Mouse (Mus musculus) lung, embryonic 15.5 days (tissue): ENCODE data around the gene Slc47a1. TPM values are rescaled to one million over a fixed set of nuclear protein-coding genes. Genes with fewer than 3 reads are reported as not detected.

Experiments used
- ATAC-seq: fragments of 200-750 bp; cut with Nextera tagmentation; 2 replicates; pipeline ENCODE4 v1.8.0; 2017; ENCODE audit warnings: moderate number of reproducible peaks, borderline replicate concordance; ENCODE audit not compliant: low FRiP score, low TSS enrichment; ENCODE audit errors: extremely low read depth
- H3K27ac ChIP-seq: fragments of 300-500 bp; sonication (generic); 2 replicates; pipeline ENCODE4 v1.5.1; 2015; ENCODE audit warnings: moderate library complexity, mild to moderate bottlenecking, inconsistent platforms
- H3K27me3 ChIP-seq: fragments of 300-500 bp; sonication (generic); 2 replicates; pipeline ENCODE4 v1.6.1; 2015; ENCODE audit warnings: inconsistent platforms
- H3K36me3 ChIP-seq: fragments of 300-500 bp; sonication (generic); 2 replicates; pipeline ENCODE4 v1.6.1; 2015; ENCODE audit warnings: inconsistent platforms
- H3K4me1 ChIP-seq: fragments of 300-500 bp; sonication (generic); 2 replicates; pipeline ENCODE4 v1.6.1; 2015; ENCODE audit warnings: inconsistent platforms
- H3K4me2 ChIP-seq: fragments of 300-500 bp; sonication (generic); 2 replicates; pipeline ENCODE4 v1.6.1; 2015; ENCODE audit warnings: inconsistent platforms, mild to moderate bottlenecking, moderate library complexity
- H3K4me3 ChIP-seq: fragments of 300-500 bp; sonication (generic); 2 replicates; pipeline ENCODE4 v1.5.1; 2015; ENCODE audit warnings: mild to moderate bottlenecking, inconsistent platforms
- H3K9ac ChIP-seq: fragments of 300-500 bp; sonication (generic); 2 replicates; pipeline ENCODE4 v1.6.1; 2015; ENCODE audit warnings: inconsistent platforms
- H3K9me3 ChIP-seq: fragments of 300-500 bp; sonication (generic); 2 replicates; pipeline ENCODE4 v1.6.1; 2016; ENCODE audit warnings: inconsistent platforms
- WGBS: fragments of 180-500 bp; shearing (Covaris S2); methylation state at CpG from one replicate; pipeline ENCODE4 v1.1.7; 2015; 5-methylcytosine and 5-hydroxymethylcytosine counted together
- polyA plus RNA-seq: library from polyadenylated mRNA; unstranded; fragments of >200 nt; fragmentation: Nextera tagmentation; extraction: Ambion mirVana; gene quantifications from 2 replicates; pipeline ENCODE4 v1.2.1, GENCODE M21; 2015

Slc47a1 gene
- polyA plus RNA-seq, 1 experiment from 2014 or later = 4.4 TPM

DNA sequence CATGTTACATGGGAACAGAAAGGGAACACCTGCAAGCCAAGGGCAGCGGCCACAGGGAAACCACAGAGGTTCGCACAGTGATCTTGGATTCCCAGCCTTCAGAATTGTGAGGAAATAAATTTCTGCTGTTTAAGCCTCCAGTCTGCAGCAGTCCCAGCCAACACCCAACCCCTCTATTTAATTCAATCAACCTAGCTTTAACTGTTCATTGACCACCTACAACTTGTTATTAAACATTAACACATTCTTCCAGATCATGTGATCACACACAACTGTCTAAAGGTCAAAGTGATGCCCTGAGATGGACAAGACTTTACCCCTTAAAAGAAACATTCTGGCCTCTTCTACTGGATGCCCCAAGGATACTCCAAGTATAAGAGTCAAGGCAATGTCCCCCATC lies 9.5 kb downstream of the Slc47a1 start:
- Histone ChIP-seq H3K4me3 (no peak overlapping the region), H3K4me1 (peaks cover 11% of the 10 kb centered on the region), H3K36me3 (no peaks in the 10 kb centered on the region), H3K27me3 (no peaks in the 10 kb centered on the region), H3K4me2 (no peak overlapping the region), H3K27ac (no peak overlapping the region), H3K9me3 (no peaks in the 10 kb centered on the region), H3K9ac (no peak overlapping the region)
- 96% methylated on average over 2 of the region's 2 CpGs for WGBS
- ATAC-seq = no peak

DNA sequence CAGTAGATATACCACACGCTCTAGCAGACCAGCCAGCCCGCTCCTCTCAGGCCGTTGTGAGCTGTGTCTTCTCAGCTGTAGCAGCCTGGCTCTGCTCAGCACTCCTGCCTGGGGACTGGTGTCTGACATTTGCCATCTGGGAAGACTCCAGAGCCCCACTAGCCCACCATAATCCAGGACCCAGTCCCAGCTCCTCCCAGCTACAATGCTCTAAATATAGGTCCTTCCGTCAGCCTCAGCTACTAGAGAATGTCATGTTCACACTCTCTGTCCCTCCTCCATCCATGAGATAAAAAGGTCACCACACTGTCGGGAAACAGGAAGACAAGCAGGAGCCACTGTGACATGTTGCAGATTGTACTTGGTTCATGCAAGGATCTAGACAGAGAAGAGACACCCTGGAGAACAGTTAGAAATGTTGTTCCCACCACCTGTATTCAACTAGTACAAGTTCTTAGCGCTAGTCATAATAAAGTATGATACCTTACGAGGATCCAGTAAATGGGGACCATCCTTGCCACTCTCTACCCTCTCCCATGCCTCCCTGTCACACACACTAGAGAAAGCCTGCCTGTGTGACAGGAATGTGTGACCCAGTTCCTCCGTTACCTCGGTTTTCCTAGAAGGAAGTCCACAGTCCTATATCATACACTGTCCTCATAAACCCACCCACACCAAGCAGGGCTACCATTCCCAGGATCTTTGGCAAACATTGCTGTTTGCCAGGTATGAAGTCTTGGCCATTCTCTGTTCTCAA lies 11.4 kb downstream of the Slc47a1 start:
- 41% methylated on average over 9 of the region's 9 CpGs for WGBS
- Histone ChIP-seq H3K9ac (no peak overlapping the region), H3K4me1 (peaks cover 11% of the 10 kb centered on the region), H3K27me3 (no peaks in the 10 kb centered on the region), H3K4me2 (0 out of 2 replicates have a peak overlapping the region, but pooled peaks have one; percentile 0), H3K27ac (peak overlapping the region; percentile 84), H3K4me3 (no peak overlapping the region), H3K36me3 (no peaks in the 10 kb centered on the region), H3K9me3 (no peaks in the 10 kb centered on the region)
- peak; percentile 93 for ATAC-seq

DNA sequence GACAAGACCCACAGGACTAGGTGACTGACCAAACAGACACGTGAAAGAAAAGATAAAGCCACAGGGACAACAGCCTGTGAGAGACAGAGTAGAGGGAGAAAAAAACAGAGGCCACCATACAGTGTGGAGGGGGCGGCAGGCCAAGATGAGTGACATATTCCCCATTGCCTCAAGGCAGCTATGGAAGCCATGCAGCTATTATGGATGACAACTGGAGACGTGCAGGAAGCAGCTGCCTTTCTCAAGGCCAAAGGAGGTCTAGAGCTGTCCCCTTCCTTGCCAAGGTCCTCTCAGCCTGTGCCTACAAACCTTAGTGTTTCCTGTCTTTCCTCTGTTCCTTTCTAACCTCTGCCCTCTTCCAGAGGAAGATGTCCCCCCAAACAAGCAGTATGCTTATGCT lies 12.2 kb downstream of the Slc47a1 start:
- Histone ChIP-seq H3K4me3 (no peak overlapping the region), H3K9me3 (no peaks in the 10 kb centered on the region), H3K4me1 (peaks cover 11% of the 10 kb centered on the region), H3K36me3 (no peaks in the 10 kb centered on the region), H3K9ac (no peak overlapping the region), H3K4me2 (0 out of 2 replicates have a peak overlapping the region, but pooled peaks have one; percentile 0), H3K27ac (peak overlapping the region; percentile 84), H3K27me3 (no peaks in the 10 kb centered on the region)
- 29% methylated on average over 3 of the region's 3 CpGs for WGBS
- ATAC-seq = peak; percentile 74

DNA sequence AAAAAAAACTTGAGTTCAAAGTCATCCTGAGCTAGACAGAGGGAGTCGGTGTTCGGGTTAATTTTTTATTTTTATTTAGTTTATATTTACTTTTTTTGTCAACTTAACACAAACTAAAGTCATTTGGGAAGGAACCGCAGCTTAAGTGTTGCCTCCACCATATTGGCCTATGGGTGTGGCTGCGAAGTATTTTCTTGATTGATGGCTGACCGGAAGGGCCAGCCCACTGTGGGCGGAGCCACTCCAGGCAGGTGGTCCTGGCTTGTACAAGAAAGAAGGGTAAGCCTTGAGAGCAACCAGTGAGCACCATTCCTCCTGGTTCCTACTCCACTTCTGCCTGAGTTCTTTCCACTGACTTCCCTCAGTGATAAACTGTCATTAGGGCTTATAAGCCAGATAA lies 14.0 kb downstream of the Slc47a1 start:
- Histone ChIP-seq H3K4me3 (no peak overlapping the region), H3K9ac (no peak overlapping the region), H3K4me1 (peaks cover 11% of the 10 kb centered on the region), H3K27ac (no peak overlapping the region), H3K4me2 (no peak overlapping the region), H3K36me3 (no peaks in the 10 kb centered on the region), H3K27me3 (no peaks in the 10 kb centered on the region), H3K9me3 (no peaks in the 10 kb centered on the region)
- WGBS = 83% methylated on average over 6 of the region's 6 CpGs
- no peak for ATAC-seq

DNA sequence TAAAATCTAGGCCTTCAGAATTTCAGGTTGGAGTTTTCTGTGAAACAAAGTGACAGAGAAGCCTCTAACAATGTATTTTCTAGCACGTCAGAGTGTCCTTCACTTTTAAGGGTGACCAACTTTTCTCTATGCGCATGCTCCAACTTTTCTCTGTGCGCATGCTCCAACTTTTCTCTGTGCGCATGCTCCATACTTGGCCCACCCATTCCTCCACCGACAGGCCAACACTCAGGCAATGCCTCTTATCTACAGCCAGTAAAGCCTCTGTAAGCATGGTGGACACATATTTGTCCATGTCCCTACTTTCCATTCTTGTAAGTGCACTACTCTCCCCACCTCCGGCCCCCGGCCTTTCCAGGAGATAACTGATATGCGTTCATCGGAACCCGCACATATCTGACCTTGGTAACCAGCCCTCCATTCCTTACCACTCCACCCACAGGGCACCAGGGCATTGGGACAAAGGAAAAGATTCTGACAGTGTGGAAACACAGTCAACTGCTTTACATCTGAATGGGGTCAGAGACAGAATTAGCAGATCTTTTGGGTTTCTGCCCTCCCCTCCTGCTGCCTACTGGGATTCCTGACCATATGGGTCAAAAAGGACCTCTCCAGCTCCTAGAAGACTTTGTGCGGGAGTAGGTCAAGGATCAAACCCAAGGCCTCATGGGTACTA lies 16.5 kb downstream of the Slc47a1 start:
- no peaks in the 10 kb centered on the region for H3K36me3 ChIP-seq
- H3K4me1 ChIP-seq = peaks cover 10% of the 10 kb centered on the region
- H3K27me3 ChIP-seq = no peaks in the 10 kb centered on the region
- H3K9me3 ChIP-seq = no peaks in the 10 kb centered on the region
- H3K9ac ChIP-seq = no peak overlapping the region
- 86% methylated on average over 11 of the region's 11 CpGs for whole genome bisulfite sequencing
- H3K4me2 ChIP-seq = no peak overlapping the region
- no peak for ATAC-seq
- H3K27ac ChIP-seq = no peak overlapping the region
- H3K4me3 ChIP-seq = no peak overlapping the region

DNA sequence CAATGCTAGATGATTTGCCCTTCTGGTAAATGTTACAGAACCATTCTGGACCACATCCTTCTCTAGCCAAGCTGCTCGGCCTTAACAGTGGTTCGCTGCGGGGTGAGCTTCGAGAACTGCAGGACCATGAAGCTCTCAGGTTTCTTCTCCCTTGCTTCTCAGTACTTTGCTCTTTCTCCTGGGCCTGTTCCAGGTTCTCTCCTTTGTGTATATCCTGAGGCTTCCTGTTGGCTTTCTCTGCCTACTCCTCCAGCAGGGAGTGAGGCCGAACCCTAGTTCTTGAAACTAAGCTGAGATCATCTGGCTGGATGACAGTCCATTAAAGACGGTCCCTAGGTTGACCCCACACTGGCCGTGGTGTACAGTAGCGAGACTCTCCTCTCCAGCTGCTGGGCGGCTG lies 21.5 kb downstream of the Slc47a1 start:
- H3K27me3 ChIP-seq = no peaks in the 10 kb centered on the region
- no peak overlapping the region for H3K4me3 ChIP-seq
- H3K9ac ChIP-seq = no peak overlapping the region
- H3K4me2 ChIP-seq = no peak overlapping the region
- no peaks in the 10 kb centered on the region for H3K9me3 ChIP-seq
- no peak overlapping the region for H3K27ac ChIP-seq
- WGBS = 68% methylated on average over 9 of the region's 9 CpGs
- H3K36me3 ChIP-seq = no peaks in the 10 kb centered on the region
- ATAC-seq = no peak
- peaks cover 11% of the 10 kb centered on the region; the same call in 1 of the 2 replicates for H3K4me1 ChIP-seq

DNA sequence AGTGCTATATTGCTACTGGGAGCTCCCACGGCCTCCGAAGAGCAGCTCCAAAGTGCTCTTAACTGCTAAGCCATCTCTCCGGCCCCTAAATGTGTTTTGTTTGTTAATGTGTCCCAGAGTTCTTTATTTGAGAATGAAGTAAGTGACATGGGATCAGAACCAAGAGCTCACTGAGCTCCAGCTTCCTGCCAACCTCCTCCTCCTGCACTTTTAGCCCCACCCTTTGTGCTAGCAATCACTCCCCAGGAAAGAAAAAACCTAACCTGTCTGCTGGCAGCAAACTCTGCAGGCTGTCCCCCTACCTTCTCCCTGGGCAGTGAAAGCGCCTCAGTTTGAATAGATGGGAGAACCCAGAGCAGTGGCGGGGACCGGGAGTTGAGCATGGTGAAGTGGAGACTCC lies 22.0 kb downstream of the Slc47a1 start:
- Histone ChIP-seq H3K9me3 (no peaks in the 10 kb centered on the region), H3K4me2 (no peak overlapping the region), H3K36me3 (no peaks in the 10 kb centered on the region), H3K27ac (no peak overlapping the region), H3K4me1 (peaks cover 11% of the 10 kb centered on the region; the same call in 1 of the 2 replicates), H3K9ac (no peak overlapping the region), H3K27me3 (no peaks in the 10 kb centered on the region), H3K4me3 (no peak overlapping the region)
- WGBS = 53% methylated on average over 6 of the region's 6 CpGs
- ATAC-seq = no peak

DNA sequence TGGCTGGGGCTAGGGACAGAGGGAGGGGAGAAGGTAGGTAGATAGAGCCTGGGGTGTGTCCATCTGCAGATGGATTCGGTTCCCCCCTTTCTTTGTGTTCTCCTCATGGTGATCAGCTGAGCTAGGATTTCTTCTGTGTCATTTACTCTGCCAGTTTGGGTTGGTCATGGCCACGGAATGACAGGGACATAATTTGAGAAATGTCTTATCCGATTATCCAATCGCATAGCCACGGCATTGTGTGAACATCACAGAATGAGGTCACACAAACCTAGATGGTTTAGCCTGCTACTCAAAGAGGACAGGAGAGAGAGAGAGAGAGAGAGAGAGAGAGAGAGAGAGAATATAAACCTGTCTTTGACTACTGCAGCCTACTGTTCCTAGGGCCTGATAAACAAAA lies 22.8 kb downstream of the Slc47a1 start:
- Histone ChIP-seq H3K4me2 (no peak overlapping the region), H3K4me1 (peaks cover 11% of the 10 kb centered on the region; the same call in 1 of the 2 replicates), H3K4me3 (no peak overlapping the region), H3K36me3 (no peaks in the 10 kb centered on the region), H3K9me3 (no peaks in the 10 kb centered on the region), H3K27me3 (no peaks in the 10 kb centered on the region), H3K9ac (no peak overlapping the region), H3K27ac (no peak overlapping the region)
- no peak for ATAC-seq
- 88% methylated on average over 5 of the region's 5 CpGs for WGBS

DNA sequence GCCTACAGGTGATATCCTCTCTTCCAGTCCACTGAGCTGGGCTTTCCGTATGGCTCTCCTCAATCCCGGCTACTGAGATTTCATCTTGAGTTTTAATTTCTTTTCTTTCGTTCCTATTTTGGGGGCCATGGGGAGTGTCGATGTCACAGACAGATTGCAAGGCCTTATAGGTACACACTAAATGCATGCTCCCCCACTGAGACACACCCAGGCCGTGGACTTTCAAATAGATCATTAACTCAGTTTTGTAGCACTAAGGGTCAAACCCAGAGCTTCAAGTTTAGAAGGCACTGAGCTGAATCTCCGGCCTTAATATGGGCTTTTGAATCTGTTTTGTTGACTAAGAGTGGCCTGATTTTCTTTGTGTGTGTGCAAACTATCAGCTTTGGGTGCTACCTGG lies 23.8 kb downstream of the Slc47a1 start:
- ATAC-seq = no peak
- H3K9ac ChIP-seq = no peak overlapping the region
- no peak overlapping the region for H3K4me3 ChIP-seq
- no peak overlapping the region for H3K4me2 ChIP-seq
- H3K4me1 ChIP-seq = peaks cover 11% of the 10 kb centered on the region; the same call in 1 of the 2 replicates
- no peaks in the 10 kb centered on the region for H3K9me3 ChIP-seq
- 75% methylated on average over 6 of the region's 6 CpGs for WGBS
- H3K27ac ChIP-seq = no peak overlapping the region
- no peaks in the 10 kb centered on the region for H3K36me3 ChIP-seq
- no peaks in the 10 kb centered on the region for H3K27me3 ChIP-seq

DNA sequence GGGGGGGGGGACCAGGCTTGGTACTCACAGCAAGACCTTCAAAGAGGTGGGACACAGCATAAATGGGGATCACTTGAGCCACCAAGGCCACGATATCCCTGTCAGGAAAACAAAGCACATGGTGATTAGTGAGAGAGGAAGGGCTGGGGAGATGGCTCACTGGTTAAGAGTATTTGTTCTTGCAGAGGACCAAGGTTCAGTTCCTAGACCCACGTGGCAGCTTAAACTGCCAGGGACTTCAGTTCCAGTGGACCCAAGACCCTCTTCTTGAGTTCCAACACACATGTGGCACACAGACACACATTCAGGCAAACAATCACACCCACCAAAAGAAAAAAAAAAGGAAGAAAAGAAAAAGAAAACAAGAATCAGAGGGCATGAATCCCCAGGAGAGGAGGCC lies 25.1 kb downstream of the Slc47a1 start:
- Histone ChIP-seq H3K9ac (no peak overlapping the region), H3K27me3 (peaks cover 7% of the 10 kb centered on the region; the same call in 1 of the 2 replicates), H3K36me3 (no peaks in the 10 kb centered on the region), H3K27ac (no peak overlapping the region), H3K4me3 (no peak overlapping the region), H3K4me1 (peaks cover 11% of the 10 kb centered on the region; the same call in 1 of the 2 replicates), H3K4me2 (no peak overlapping the region), H3K9me3 (no peaks in the 10 kb centered on the region)
- ATAC-seq = no peak
- 52% methylated on average over 2 of the region's 2 CpGs for WGBS

DNA sequence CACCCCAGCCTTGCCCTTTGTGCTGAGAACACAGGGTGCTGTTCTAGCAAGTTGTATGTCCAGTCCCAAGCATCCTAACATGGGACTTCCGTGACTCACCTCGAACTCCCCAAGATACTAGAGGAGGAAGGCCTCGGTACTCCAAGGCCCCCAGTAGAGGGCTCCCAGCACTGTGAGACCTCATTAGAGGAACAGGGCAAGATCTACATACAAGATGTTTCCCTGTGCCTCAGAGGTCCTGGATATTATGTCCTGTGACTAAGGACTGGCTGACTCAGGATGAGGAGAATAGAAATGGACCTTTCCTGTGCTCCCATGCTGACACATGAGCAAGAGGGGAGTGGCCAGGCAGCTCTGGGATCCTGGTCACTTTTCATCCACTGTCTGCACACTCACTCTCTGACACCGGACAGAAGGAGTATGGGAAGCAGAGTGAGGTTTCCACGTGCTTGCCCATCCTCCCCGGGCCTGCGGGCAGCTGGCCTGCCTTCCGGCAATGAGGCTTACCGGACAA lies 25.9 kb downstream of the Slc47a1 start:
- H3K4me1 ChIP-seq = peaks cover 11% of the 10 kb centered on the region; the same call in 1 of the 2 replicates
- H3K27ac ChIP-seq = no peak overlapping the region
- peaks cover 15% of the 10 kb centered on the region; the same call in 1 of the 2 replicates for H3K27me3 ChIP-seq
- H3K36me3 ChIP-seq = no peaks in the 10 kb centered on the region
- no peak for ATAC-seq
- no peaks in the 10 kb centered on the region for H3K9me3 ChIP-seq
- WGBS = 58% methylated on average over 9 of the region's 9 CpGs
- no peak overlapping the region for H3K9ac ChIP-seq
- H3K4me2 ChIP-seq = no peak overlapping the region
- H3K4me3 ChIP-seq = no peak overlapping the region

DNA sequence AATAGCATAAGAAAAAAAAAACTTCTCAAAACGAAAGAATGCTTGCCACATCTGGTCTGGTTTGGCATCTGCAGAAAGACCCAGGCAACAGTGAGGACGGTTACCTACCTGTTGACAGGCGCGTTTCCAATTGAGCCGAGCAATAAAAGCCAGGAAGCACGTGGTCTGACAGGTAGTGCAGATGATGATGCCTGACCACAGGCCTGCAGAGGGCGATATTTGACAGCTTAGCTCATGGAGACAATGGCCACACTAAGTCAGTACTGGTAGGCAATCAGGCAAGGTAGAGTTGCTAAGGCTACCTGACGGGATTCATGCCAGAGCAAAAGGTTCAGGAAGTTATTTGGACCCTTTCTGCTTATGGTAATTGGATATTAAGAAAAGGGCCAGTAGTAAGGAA lies 28.8 kb downstream of the Slc47a1 start:
- 3% methylated on average over 8 of the region's 8 CpGs for WGBS
- Histone ChIP-seq H3K27ac (no peak overlapping the region), H3K4me3 (no peak overlapping the region), H3K4me2 (no peak overlapping the region), H3K27me3 (peaks cover 26% of the 10 kb centered on the region; the same call in 1 of the 2 replicates), H3K9me3 (no peaks in the 10 kb centered on the region), H3K9ac (no peak overlapping the region), H3K36me3 (no peaks in the 10 kb centered on the region), H3K4me1 (no peaks in the 10 kb centered on the region)
- no peak for ATAC-seq
